8 mouse cellular contexts compared by ENCODE assay signal in the genomic region with DNA sequence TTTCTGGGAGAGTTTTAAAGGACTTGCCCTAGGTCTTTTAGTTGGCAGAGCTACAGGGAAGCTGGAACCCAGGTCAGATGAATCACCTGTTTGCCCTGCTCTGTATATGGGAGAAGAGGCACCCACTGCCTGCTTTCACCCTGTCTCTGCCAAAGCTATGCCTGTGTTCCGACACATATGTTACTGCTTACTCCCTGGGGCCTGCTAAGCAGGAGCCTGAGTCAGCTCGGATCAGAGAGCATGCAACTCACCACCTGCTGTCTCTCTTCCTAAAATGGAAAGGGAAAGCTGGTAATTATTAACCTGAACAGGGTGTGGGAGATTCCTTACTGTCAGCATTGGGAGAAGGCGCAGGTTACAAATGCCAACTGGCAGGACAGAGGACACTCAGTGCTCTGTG. TPM values are rescaled to one million over a fixed set of nuclear protein-coding genes. Genes with fewer than 3 reads are reported as not detected.
A peak's percentile ranks its signal among the peaks of the same experiment; 100 is the strongest.
DNase-seq lines count a peak whose midpoint lies in the region; ATAC-seq and TF ChIP-seq lines count a peak whose summit lies in the region.

No protein-coding gene starts in this region.

- no peaks in the 10 kb centered on the region for H3K27me3 ChIP-seq in forebrain, embryonic 11.5 days (ENCODE audit: control insufficient read depth, insufficient read depth, low read length)
- no peaks in the 10 kb centered on the region for H3K27me3 ChIP-seq in intestine, postnatal 0 days (replicated peaks; ENCODE audit: control insufficient read depth, insufficient read depth, low read length)
- no peaks in the 10 kb centered on the region for H3K27me3 ChIP-seq in lung, embryonic 14.5 days (ENCODE audit: insufficient read depth, low read length)

- ATAC-seq in forebrain, embryonic 11.5 days (replicated peaks; ENCODE audit: low FRiP score): no peak
- peak; percentile 14; the same call in 1 of the 2 replicates for ATAC-seq in intestine, postnatal 0 days
- no peak for ATAC-seq in lung, embryonic 14.5 days (ENCODE audit: insufficient read depth)
- ATAC-seq in monocyte, adult 5-6 weeks (replicated peaks; ENCODE audit: insufficient number of reproducible peaks, low FRiP score, low TSS enrichment, poor library complexity, severe bottlenecking): no peak

- peak overlapping the region; percentile 99; the same call in 1 of the 2 replicates for H3K27ac ChIP-seq in forebrain, embryonic 11.5 days (ENCODE audit: low read depth, low read length)
- peak overlapping the region; percentile 6; the same call in 1 of the 2 replicates for H3K27ac ChIP-seq in intestine, postnatal 0 days (ENCODE audit: low read depth, low read length)
- H3K27ac ChIP-seq in lung, embryonic 14.5 days (ENCODE audit: low read depth): peak overlapping the region; percentile 100

- peak; percentile 60 for DNase-seq in adrenal gland, adult 2 months
- DNase-seq in adrenal gland, postnatal 25 days: no peak
- DNase-seq in MN1 (ENCODE audit: low spot score): peak; percentile 61
- DNase-seq in forebrain, embryonic 11.5 days (ENCODE audit: low spot score): no peak
- DNase-seq in lung, embryonic 14.5 days: peak; percentile 40
- no peak for DNase-seq in thymus, postnatal 10 days (ENCODE audit: low spot score in 2 of 2)

- no peaks in the 10 kb centered on the region for H3K36me3 ChIP-seq in forebrain, embryonic 11.5 days (ENCODE audit: control insufficient read depth, insufficient read depth, low read length)
- H3K36me3 ChIP-seq in intestine, postnatal 0 days (ENCODE audit: control insufficient read depth, insufficient read depth): no peaks in the 10 kb centered on the region
- no peaks in the 10 kb centered on the region for H3K36me3 ChIP-seq in lung, embryonic 14.5 days (ENCODE audit: insufficient read depth)

- H3K4me1 ChIP-seq in forebrain, embryonic 11.5 days (replicated peaks; ENCODE audit: control insufficient read depth, insufficient read depth, low read length): peaks cover 10% of the 10 kb centered on the region
- H3K4me1 ChIP-seq in intestine, postnatal 0 days (replicated peaks; ENCODE audit: control insufficient read depth, insufficient read depth, low read length): no peaks in the 10 kb centered on the region; the same call in 1 of the 2 replicates
- no peaks in the 10 kb centered on the region for H3K4me1 ChIP-seq in lung, embryonic 14.5 days (ENCODE audit: insufficient read depth)

- no peaks in the 10 kb centered on the region for H3K9me3 ChIP-seq in forebrain, embryonic 11.5 days (ENCODE audit: control insufficient read depth, low read length)
- H3K9me3 ChIP-seq in intestine, postnatal 0 days (ENCODE audit: control insufficient read depth): no peaks in the 10 kb centered on the region
- H3K9me3 ChIP-seq in lung, embryonic 14.5 days (ENCODE audit: low read depth, low read length): no peaks in the 10 kb centered on the region

- H3K4me3 ChIP-seq in forebrain, embryonic 11.5 days (ENCODE audit: low read depth, low read length): no peak overlapping the region
- 0 out of 2 replicates have a peak overlapping the region, but pooled peaks have one; percentile 47 for H3K4me3 ChIP-seq in intestine, postnatal 0 days (ENCODE audit: low read depth, low read length)
- no peak overlapping the region for H3K4me3 ChIP-seq in lung, embryonic 14.5 days (ENCODE audit: low read depth, low read length)

- 52% methylated on average over 3 of the region's 3 CpGs for WGBS in forebrain, embryonic 11.5 days
- WGBS in intestine, postnatal 0 days: 26% methylated on average over 3 of the region's 3 CpGs
- WGBS in lung, embryonic 14.5 days: 43% methylated on average over 3 of the region's 3 CpGs

- no peak for TF ChIP-seq CTCF in intestine, postnatal 0 days (IDR thresholded peaks at IDR 0.05; ENCODE audit: low read depth)
- TF ChIP-seq CTCF in lung, embryonic 14.5 days (IDR thresholded peaks at IDR 0.05; ENCODE audit: low read depth): no peak

- H3K9ac ChIP-seq in forebrain, embryonic 11.5 days (ENCODE audit: low read length): peak overlapping the region; percentile 72
- H3K9ac ChIP-seq in intestine, postnatal 0 days (ENCODE audit: low read depth, low read length): no peak overlapping the region
- peak overlapping the region; percentile 10; the same call in 1 of the 2 replicates for H3K9ac ChIP-seq in lung, embryonic 14.5 days

- peak overlapping the region; percentile 44; the same call in 1 of the 2 replicates for H3K4me2 ChIP-seq in forebrain, embryonic 11.5 days (ENCODE audit: low read depth, low read length, severe bottlenecking)
- peak overlapping the region; percentile 67 for H3K4me2 ChIP-seq in intestine, postnatal 0 days (replicated peaks; ENCODE audit: low read depth)
- peak overlapping the region; percentile 67; the same call in 1 of the 2 replicates for H3K4me2 ChIP-seq in lung, embryonic 14.5 days

RNA-seq across cellular contexts. Expression of a gene that starts 2.2 kb away (rescaled TPM):
- 10 to 100 TPM; 68.0 to 90.6 TPM for total RNA-seq in adrenal gland, adult 2 months (2021)
- 41.1 and 41.4 TPM in 2 replicates for polyA plus RNA-seq in adrenal gland, adult 2 months (2012; rRNA removed)
- total RNA-seq in adrenal gland, postnatal 25 days (2021): 119 and 123 TPM in 2 replicates
- 433 and 456 TPM in 2 replicates for polyA plus RNA-seq in forebrain, embryonic 11.5 days (2014; fragmentation: Nextera tagmentation; extraction: Ambion mirVana)
- polyA plus RNA-seq in intestine, postnatal 0 days (2015; fragmentation: Nextera tagmentation; extraction: Ambion mirVana): 57.7 and 59.7 TPM in 2 replicates
- 317 and 337 TPM in 2 replicates for polyA plus RNA-seq in lung, embryonic 14.5 days (2014; fragmentation: Nextera tagmentation; extraction: Ambion mirVana)
- 237 to 305 TPM (median 300 TPM) in 3 replicates for total RNA-seq in monocyte, adult 5-6 weeks (2017)

RNA-seq across cellular contexts. Expression of a gene that starts 59.5 kb away (rescaled TPM):
- total RNA-seq in adrenal gland, adult 2 months (2021): 1,000 to 10,000 TPM; 1,193 to 1,310 TPM
- polyA plus RNA-seq in adrenal gland, adult 2 months (2012; rRNA removed): 1,760 and 3,093 TPM in 2 replicates
- total RNA-seq in adrenal gland, postnatal 25 days (2021): 873 and 948 TPM in 2 replicates
- polyA plus RNA-seq in forebrain, embryonic 11.5 days (2014; fragmentation: Nextera tagmentation; extraction: Ambion mirVana): 399 and 404 TPM in 2 replicates
- polyA plus RNA-seq in intestine, postnatal 0 days (2015; fragmentation: Nextera tagmentation; extraction: Ambion mirVana): 1,127 and 1,178 TPM in 2 replicates
- 470 and 474 TPM in 2 replicates for polyA plus RNA-seq in lung, embryonic 14.5 days (2014; fragmentation: Nextera tagmentation; extraction: Ambion mirVana)
- 191 to 312 TPM (median 245 TPM) in 3 replicates for total RNA-seq in monocyte, adult 5-6 weeks (2017)

Comparison
In these comparisons a context has a peak if more than half of its experiments do, and no peak if none do; other contexts are left out.
1. DNase-seq: peak in adrenal gland, adult 2 months (single experiment), MN1 (single experiment) and lung, embryonic 14.5 days (single experiment); none in adrenal gland, postnatal 25 days (single experiment), forebrain, embryonic 11.5 days (single experiment) and thymus, postnatal 10 days (0 of 2).
2. H3K27ac ChIP-seq: peak in every context shown above with its lines; median percentile 100 in lung, embryonic 14.5 days; 99 in forebrain, embryonic 11.5 days; 6 in intestine, postnatal 0 days.
3. Peak in every context shown above with its lines, with median percentiles within 50 percentile points of each other: H3K4me2 ChIP-seq.